Mouse (Mus musculus) C2C12 (cell line): ENCODE data around the gene Ugt1a6b. TPM values are rescaled to one million over a fixed set of nuclear protein-coding genes. Genes with fewer than 3 reads are reported as not detected.

Experiments used
- H3K27me3 ChIP-seq: one replicate; pipeline ENCODE4 v1.6.1; 2011; ENCODE audit not compliant: control insufficient read depth, insufficient read depth, insufficient read length
- H3K36me3 ChIP-seq: one replicate; pipeline ENCODE4 v1.6.1; 2011; ENCODE audit not compliant: control insufficient read depth, insufficient read depth
- H3K4me3 ChIP-seq: one replicate; pipeline ENCODE4 v1.5.1; 2011; ENCODE audit warnings: mild to moderate bottlenecking, control low read depth; ENCODE audit not compliant: poor library complexity, insufficient read depth, severe bottlenecking
- H3K79me2 ChIP-seq: one replicate; pipeline ENCODE4 v1.6.1; 2011; ENCODE audit not compliant: control insufficient read depth, insufficient read depth
- H3K79me3 ChIP-seq: one replicate; pipeline ENCODE4 v1.6.1; 2011; ENCODE audit warnings: low read depth, control low read depth
- H3ac ChIP-seq: one replicate; pipeline ENCODE3; 2011; ENCODE audit warnings: low read depth; ENCODE audit not compliant: control insufficient read depth, insufficient read length
- CEBPB ChIP-seq: IDR thresholded peaks from one replicate; pipeline ENCODE4 v1.6.1; 2011; ENCODE audit warnings: low read depth, mild to moderate bottlenecking, control low read depth, moderate library complexity
- CTCF ChIP-seq: IDR thresholded peaks from one replicate; pipeline ENCODE4 v1.5.1; 2011; ENCODE audit not compliant: control insufficient read depth, insufficient read depth, insufficient read length
- FOSL1 ChIP-seq: IDR thresholded peaks from one replicate; pipeline ENCODE4 v1.8.0; 2011; ENCODE audit warnings: mild to moderate bottlenecking, low read length; ENCODE audit not compliant: poor library complexity, insufficient read depth, severe bottlenecking
- MAX ChIP-seq: IDR thresholded peaks from one replicate; pipeline ENCODE4 v1.6.1; 2011; ENCODE audit warnings: mild to moderate bottlenecking, control low read depth
- MYOD1 ChIP-seq: IDR thresholded peaks from one replicate; pipeline ENCODE4 v1.6.1; 2011; ENCODE audit warnings: low read depth; ENCODE audit not compliant: control insufficient read depth, insufficient read length
- MYOG ChIP-seq: IDR thresholded peaks from one replicate; pipeline ENCODE4 v1.6.1; 2011; ENCODE audit not compliant: control insufficient read depth, insufficient read length; ENCODE audit errors: extremely low read depth
- USF1 ChIP-seq: IDR thresholded peaks from one replicate; pipeline ENCODE4 v1.6.1; 2011; ENCODE audit warnings: low read depth, mild to moderate bottlenecking, control low read depth, moderate library complexity
- polyA plus RNA-seq: library from polyadenylated mRNA; unstranded; fragments of >200 nt; fragmentation: generic; extraction: Trizol; gene quantifications from one replicate; pipeline ENCODE4 v1.2.1, GENCODE M21; 2012; ENCODE audit warnings: missing spikeins

Gene Ugt1a6b
- polyA plus RNA-seq, 1 experiment, result not detected

DNA sequence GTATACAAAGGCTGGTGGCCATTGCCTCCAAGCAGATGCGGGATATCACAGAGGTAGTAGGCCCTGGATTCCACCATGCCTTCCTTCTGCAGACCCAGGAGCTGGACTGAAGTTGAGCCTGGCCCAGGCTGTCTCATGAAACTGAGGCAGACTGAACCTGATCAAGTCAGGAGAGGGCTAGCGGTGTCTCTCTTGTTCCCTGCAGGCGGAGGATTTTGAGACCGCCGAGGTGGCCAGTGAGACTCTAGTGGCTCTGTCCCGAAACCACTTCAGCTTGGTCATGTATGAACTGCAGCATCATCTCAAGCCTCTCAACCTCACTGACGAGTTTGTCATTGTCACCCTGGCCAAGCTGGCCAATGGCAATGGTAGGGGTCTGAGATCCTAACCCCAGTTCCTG, 127.4 kb downstream of the Ugt1a6b start:
- Histone ChIP-seq H3ac (no peak overlapping the region), H3K27me3 (peaks cover 33% of the 10 kb centered on the region), H3K4me3 (no peak overlapping the region), H3K36me3 (no peaks in the 10 kb centered on the region), H3K79me3 (no peaks in the 10 kb centered on the region), H3K79me2 (no peaks in the 10 kb centered on the region)
- TF ChIP-seq FOSL1, result no peak
- no peak for TF ChIP-seq MYOG
- TF ChIP-seq MYOD1, result no peak
- no peak for TF ChIP-seq MAX

DNA sequence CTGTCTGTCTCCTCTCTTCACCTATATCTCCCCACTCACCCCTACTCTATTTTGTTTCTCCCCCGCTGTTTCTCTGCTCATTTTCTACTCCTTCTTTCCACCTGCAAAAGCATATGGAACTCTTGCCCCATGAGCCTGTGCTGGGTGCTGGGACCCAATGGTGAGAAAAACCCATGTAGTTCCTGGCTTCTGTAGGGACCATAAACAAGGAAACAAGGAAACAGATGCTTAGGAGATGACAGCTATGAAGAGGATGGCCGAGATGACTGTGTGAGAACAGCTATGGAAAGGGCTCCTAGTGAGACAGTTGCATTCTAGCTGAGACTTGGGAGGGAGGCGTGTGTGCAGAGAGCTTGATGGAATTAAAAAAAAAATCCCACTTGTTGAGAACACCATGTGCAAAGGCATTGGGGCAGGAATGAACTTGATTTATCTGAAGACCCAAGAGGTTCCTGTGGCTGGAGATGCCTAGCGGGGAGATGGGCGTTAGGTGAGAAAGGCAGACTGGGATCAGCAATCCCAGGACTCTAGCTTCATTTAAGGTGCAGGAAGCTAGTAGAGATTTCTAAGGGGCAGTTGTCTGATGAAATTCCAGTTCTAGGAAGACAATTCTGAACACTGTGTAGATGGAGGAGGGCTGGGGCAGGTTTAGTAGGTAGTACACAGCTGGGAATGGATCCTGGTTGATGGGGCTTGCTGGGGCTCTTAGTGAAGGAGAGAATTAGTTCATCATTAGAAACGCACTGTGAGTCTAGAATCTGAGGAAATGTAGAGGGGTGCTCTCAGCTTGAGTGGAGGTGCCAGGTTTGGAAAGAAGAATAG, 128.1 kb downstream of the Ugt1a6b start:
- no peak overlapping the region for H3ac ChIP-seq
- H3K27me3 ChIP-seq, result peaks cover 37% of the 10 kb centered on the region
- no peaks in the 10 kb centered on the region for H3K79me3 ChIP-seq
- TF ChIP-seq CTCF, result no peak
- TF ChIP-seq MYOD1, result no peak
- no peak for TF ChIP-seq USF1
- TF ChIP-seq FOSL1, result no peak
- no peak for TF ChIP-seq MAX
- no peak for TF ChIP-seq CEBPB
- TF ChIP-seq MYOG, result no peak
- no peak overlapping the region for H3K4me3 ChIP-seq
- H3K36me3 ChIP-seq, result no peaks in the 10 kb centered on the region
- no peaks in the 10 kb centered on the region for H3K79me2 ChIP-seq

DNA sequence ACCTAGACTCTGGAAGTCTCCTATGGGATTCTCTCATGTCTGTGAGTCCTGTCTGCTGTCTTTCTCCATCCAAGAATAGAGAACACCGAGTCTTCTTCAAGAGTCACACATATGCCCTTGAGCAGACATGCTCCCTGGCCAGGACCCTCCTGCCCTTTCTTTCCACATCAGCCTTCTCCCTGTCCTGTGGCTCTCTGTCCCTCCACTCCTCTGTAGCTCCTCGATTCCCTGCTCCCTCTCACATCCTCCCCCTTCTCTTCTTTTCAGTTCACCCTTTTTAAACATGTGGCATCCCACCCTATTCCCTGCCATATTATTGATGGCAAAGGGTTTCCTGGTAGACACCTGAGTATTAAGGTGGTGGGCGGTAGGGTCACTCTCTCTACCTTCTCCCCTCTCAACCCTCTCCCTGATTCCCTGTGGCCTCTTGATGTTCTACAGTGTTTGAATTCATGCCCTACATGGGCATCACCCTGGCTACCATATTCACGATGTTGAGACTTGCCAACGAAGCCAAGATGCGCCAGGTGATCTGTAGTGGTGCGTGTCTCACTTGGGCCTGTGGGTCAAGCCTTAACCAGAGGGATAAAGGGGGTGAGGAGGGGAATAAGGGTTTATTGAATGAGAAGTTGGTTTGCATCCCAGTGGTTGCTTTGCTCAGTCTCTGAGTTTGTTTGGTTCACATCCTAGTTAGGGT, 128.9 kb downstream of the Ugt1a6b start:
- Histone ChIP-seq H3ac (no peak overlapping the region), H3K79me2 (no peaks in the 10 kb centered on the region), H3K79me3 (no peaks in the 10 kb centered on the region), H3K27me3 (peaks cover 43% of the 10 kb centered on the region), H3K36me3 (no peaks in the 10 kb centered on the region), H3K4me3 (no peak overlapping the region)
- TF ChIP-seq MYOG, result no peak
- no peak for TF ChIP-seq USF1
- no peak for TF ChIP-seq FOSL1
- TF ChIP-seq MAX, result no peak
- no peak for TF ChIP-seq CEBPB
- no peak for TF ChIP-seq MYOD1
- no peak for TF ChIP-seq CTCF

DNA sequence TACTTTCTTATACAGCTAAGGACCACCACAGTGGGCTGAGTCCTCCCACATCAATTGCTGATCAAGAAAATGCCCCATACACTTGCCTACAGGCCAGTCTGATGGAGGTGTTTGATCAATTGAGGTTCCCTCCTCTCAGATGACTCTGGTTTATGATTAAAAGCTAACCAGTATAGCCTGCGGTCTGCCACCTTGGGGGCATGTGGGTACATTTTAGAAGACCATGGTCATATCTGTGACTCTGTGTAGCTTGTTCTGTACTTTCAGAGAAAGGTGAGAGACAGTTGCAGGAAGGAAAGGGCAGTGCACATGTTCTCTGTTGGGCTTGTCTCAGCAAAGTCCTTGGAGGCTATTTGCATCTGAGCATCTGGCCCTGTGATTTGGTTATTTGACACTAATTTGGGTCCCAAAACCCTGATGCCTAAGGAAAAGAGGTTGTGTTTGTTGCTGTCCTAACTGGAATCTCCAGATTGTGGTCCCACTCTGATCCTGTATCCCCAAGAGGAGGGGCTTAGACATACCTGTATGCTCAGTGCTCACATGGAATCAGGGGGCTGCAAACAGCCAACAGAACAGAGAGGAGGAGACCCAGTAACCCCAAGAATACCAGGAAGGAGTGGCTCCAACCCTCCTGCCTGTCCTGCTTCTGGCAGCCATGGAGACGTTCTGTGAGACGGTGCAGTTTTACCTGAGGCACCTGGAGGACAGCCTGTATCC, 129.8 kb downstream of the Ugt1a6b start:
- peaks cover 46% of the 10 kb centered on the region for H3K27me3 ChIP-seq
- TF ChIP-seq MYOD1 (no peak), CEBPB (no peak), MAX (no peak), MYOG (no peak)
- H3K36me3 ChIP-seq, result no peaks in the 10 kb centered on the region

DNA sequence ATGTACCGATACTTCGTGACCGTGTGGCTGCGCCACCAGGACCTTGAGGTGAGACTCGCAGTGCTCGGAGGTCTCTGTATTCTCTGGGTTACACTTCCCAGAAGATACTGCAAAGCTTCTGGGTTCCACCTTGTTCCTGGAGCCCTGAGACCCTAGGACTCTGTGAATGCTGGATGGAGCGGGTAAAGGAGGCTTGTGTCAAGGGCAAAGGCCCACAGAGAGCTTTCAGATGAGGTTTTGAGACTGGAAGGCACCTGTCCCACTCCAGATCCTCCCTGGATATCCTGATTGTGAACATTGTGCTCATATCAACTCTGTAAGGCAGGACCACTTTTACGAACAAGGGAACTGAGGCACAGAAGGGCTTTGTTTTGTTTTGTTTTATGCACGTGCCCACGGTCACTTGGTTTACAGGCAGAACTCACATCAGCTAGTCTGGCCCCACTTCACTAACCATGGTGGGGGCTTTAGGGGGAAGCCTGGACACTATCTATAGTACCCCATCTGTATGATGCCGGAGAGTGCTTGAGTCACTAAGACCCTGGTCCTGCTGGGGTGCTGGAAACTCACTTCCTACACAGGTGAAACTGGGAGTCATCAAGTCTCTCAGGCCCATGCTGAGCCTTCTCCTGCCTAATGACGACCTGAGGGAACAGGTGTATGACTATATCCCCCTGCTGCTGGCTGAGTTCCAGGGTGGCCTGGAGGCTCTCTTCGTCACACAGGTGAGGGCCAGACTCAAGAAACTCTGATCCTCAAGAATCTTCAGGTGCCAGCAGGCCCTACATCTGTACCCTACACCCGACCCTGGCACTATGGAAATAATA, 130.6 kb downstream of the Ugt1a6b start:
- no peak overlapping the region for H3ac ChIP-seq
- no peaks in the 10 kb centered on the region for H3K36me3 ChIP-seq
- H3K27me3 ChIP-seq, result peaks cover 48% of the 10 kb centered on the region
- no peaks in the 10 kb centered on the region for H3K79me3 ChIP-seq
- no peak overlapping the region for H3K4me3 ChIP-seq
- TF ChIP-seq CTCF (no peak), MYOG (no peak), MAX (no peak)
- H3K79me2 ChIP-seq, result no peaks in the 10 kb centered on the region

More for the DNA sequence above, 129.8 kb downstream of the Ugt1a6b start:
- no peak overlapping the region for H3K4me3 ChIP-seq
- no peaks in the 10 kb centered on the region for H3K79me3 ChIP-seq
- H3K79me2 ChIP-seq, result no peaks in the 10 kb centered on the region
- no peak overlapping the region for H3ac ChIP-seq
